Mouse (Mus musculus) ES-E14 (cell line): ENCODE data around the gene Olfr424.

ENCODE experiments used
- HCFC1 ChIP-seq: IDR thresholded peaks from 2 replicates; pipeline ENCODE4 v1.6.1; 2012; ENCODE audit warnings: low read length, inconsistent platforms, borderline replicate concordance; ENCODE audit not compliant: insufficient read depth
- MAFK ChIP-seq: IDR thresholded peaks from 2 replicates; pipeline ENCODE4 v1.6.1; 2014; ENCODE audit warnings: mild to moderate bottlenecking, low read depth, low read length, inconsistent platforms; ENCODE audit not compliant: insufficient read depth
- ZC3H11A ChIP-seq: IDR thresholded peaks from 2 replicates; pipeline ENCODE4 v1.6.1; 2012; ENCODE audit warnings: low read depth, mild to moderate bottlenecking, inconsistent platforms, low read length, borderline replicate concordance
- ZNF384 ChIP-seq: IDR thresholded peaks from 2 replicates; pipeline ENCODE4 v1.6.1; 2012; ENCODE audit warnings: low read depth, low read length, inconsistent platforms

DNA sequence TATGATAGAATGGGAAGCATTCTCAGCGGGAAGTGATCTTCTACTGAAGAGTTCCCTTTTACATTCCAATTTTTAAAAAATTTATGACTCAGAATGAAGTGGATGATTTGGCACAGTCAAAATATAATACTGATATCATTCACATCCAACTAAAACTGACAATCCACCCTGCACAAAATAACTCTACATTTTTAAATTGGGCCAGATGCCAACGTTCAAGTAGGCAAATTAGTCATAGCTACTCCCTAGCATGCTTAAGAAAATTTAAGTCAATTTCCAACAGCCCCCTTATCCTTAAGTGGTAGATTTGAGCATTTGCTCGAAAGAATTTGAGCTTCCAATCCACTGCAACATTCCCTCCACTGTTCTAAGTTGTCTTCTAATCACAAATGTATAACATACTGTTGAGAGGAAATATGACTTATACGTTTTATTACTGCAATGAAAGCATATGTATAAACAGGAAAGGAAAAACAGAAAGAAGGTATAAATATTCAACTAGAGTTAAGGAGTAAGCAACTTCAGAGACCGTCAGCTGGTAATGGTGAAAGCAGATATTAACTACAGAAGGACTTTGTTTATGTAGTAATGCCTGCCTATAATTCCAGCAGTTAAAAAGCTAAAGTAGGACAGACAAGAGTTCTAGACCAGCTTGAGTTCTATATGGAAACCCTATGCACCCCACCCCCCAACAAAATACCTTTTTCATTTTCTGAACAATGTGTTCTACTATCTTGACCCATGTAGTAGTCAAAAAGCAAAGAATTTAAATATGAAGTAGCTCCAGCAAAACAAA, 39.6 kb downstream of the Olfr424 start:
- TF ChIP-seq MAFK (no peak), ZC3H11A (no peak), HCFC1 (no peak), ZNF384 (no peak)
